Mouse (Mus musculus): ENCODE measurements around the gene Pfdn6.

GRCm38 (mm10) chr17:33930280-33931158 lies 9.6 kb downstream of the Pfdn6 start:
- TF ChIP-seq CTCF (IDR thresholded peaks at IDR 0.05; ENCODE audit: low read depth, low read length) (no peak), POLR2A (IDR thresholded peaks at IDR 0.05; ENCODE audit: borderline replicate concordance, low read depth, low read length) (no peak)
